Mouse (Mus musculus) stomach, embryonic 14.5 days (tissue): Measurements from ENCODE around the gene Sparcl1. TPM values are rescaled to one million over a fixed set of nuclear protein-coding genes. Genes with fewer than 3 reads are reported as not detected.
A peak's percentile ranks its signal among the peaks of the same experiment; 100 is the strongest.

Experiments
- ATAC-seq: fragments of 200-750 bp; cut with Nextera tagmentation; 2 replicates; pipeline ENCODE4 v1.8.0; 2017; ENCODE audit warnings: low read depth, moderate TSS enrichment; ENCODE audit not compliant: insufficient number of reproducible peaks, insufficient read depth, low FRiP score
- H3K27ac ChIP-seq: fragments of 300-500 bp; sonication (generic); 2 replicates; pipeline ENCODE4 v1.5.1; 2014; ENCODE audit warnings: mild to moderate bottlenecking, low read length, moderate library complexity, mixed read lengths
- H3K27me3 ChIP-seq: fragments of 300-500 bp; sonication (generic); 2 replicates; pipeline ENCODE4 v1.6.1; 2014; ENCODE audit warnings: low read length, control low read depth, mixed read lengths; ENCODE audit not compliant: control insufficient read depth, insufficient read depth
- H3K36me3 ChIP-seq: fragments of 300-500 bp; sonication (generic); 2 replicates; pipeline ENCODE4 v1.6.1; 2014; ENCODE audit warnings: mild to moderate bottlenecking, control low read depth, low read length, moderate library complexity, mixed read lengths; ENCODE audit not compliant: control insufficient read depth, insufficient read depth
- H3K4me1 ChIP-seq: fragments of 300-500 bp; sonication (generic); 2 replicates; pipeline ENCODE4 v1.6.1; 2014; ENCODE audit warnings: low read length, control low read depth, mixed read lengths; ENCODE audit not compliant: control insufficient read depth, insufficient read depth
- H3K4me2 ChIP-seq: fragments of 300-500 bp; sonication (generic); replicated peaks from 2 replicates; pipeline ENCODE4 v1.6.1; 2014; ENCODE audit warnings: low read depth, low read length, control low read depth
- H3K4me3 ChIP-seq: fragments of 300-500 bp; sonication (generic); 2 replicates; pipeline ENCODE4 v1.5.1; 2014; ENCODE audit warnings: low read depth, low read length, control low read depth
- H3K9ac ChIP-seq: fragments of 300-500 bp; sonication (generic); replicated peaks from 2 replicates; pipeline ENCODE4 v1.6.1; 2014; ENCODE audit warnings: low read depth, mild to moderate bottlenecking, control low read depth, low read length, moderate library complexity, mixed read lengths
- H3K9me3 ChIP-seq: fragments of 300-500 bp; sonication (generic); 2 replicates; pipeline ENCODE4 v1.6.1; 2016; ENCODE audit warnings: low read depth, low read length, control low read depth; ENCODE audit not compliant: control insufficient read depth
- WGBS: fragments of 180-500 bp; shearing (Covaris S2); extraction: QIAGEN DNeasy Blood & Tissue Kit; methylation state at CpG from one replicate; pipeline ENCODE4 v1.1.7; 2014; 5-methylcytosine and 5-hydroxymethylcytosine counted together
- microRNA-seq: library from miRNA; unstranded; fragments of <30 nt; microRNA quantifications from one replicate; pipeline ENCODE4, GENCODE M21; 2016
- polyA plus RNA-seq: library from polyadenylated mRNA; unstranded; fragments of >200 nt; fragmentation: Nextera tagmentation; extraction: Ambion mirVana; gene quantifications from 2 replicates; pipeline ENCODE4 v1.2.1, GENCODE M21; 2014

Sparcl1 gene
- polyA plus RNA-seq, 1 experiment from 2014 or later = 300 TPM

- 63% methylated on average over 6 of the region's 6 CpGs for WGBS
- Histone ChIP-seq H3K4me3 (no peak overlapping the region), H3K36me3 (no peaks in the 10 kb centered on the region), H3K9ac (no peak overlapping the region), H3K27me3 (no peaks in the 10 kb centered on the region), H3K4me2 (no peak overlapping the region), H3K9me3 (no peaks in the 10 kb centered on the region), H3K4me1 (no peaks in the 10 kb centered on the region), H3K27ac (no peak overlapping the region)
- no peak for ATAC-seq
These were observed 74.2 kb downstream of the Sparcl1 start for GRCm38 (mm10) chr5:104039154-104039932.

DNA sequence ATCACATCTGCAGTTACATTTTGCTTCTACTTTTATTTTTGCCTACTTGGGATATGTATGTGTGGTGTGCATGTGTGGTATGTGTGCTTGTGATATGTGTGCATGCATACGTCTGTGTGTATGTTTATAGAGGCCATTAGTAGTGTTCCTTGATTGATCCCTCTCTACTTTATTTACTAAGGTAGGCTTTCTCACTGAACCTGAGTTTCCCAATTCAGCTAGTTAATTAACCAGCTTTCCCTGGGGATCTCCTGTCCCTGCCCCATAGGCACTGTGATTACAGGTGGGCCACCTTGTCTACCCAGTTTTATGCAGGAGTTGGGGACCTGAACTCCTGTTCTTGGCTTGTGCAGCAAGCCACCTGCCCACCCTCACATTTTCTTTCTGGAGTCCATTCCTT, 76.8 kb downstream of the Sparcl1 start:
- no peak for ATAC-seq
- H3K4me1 ChIP-seq = no peaks in the 10 kb centered on the region
- H3K4me2 ChIP-seq = no peak overlapping the region
- H3K4me3 ChIP-seq = no peak overlapping the region
- H3K9ac ChIP-seq = no peak overlapping the region
- H3K27ac ChIP-seq = no peak overlapping the region
- no peaks in the 10 kb centered on the region for H3K9me3 ChIP-seq
- no peaks in the 10 kb centered on the region for H3K27me3 ChIP-seq
- 81% methylated on average over 1 of the region's 1 CpGs for WGBS
- H3K36me3 ChIP-seq = no peaks in the 10 kb centered on the region

DNA sequence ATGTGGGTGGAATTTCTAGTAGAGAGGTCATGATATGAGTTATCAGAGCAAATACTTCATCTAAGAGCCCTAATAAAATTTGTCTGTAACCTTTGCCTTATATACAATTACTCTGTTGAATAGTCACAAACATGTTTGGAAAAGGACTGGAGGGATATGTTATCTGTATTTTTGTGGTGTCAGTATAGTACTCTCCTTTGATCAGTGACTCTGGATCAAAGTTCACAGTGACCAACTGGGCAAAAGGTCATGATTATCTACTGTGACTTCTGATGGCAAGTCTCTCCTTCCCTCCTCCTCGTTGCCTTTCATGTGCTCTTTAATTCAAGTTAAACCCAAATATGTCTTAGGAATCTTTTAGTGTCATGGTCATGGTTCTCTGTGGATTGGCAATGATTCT, 77.7 kb downstream of the Sparcl1 start:
- Histone ChIP-seq H3K4me3 (no peak overlapping the region), H3K9me3 (no peaks in the 10 kb centered on the region), H3K4me2 (no peak overlapping the region), H3K27me3 (no peaks in the 10 kb centered on the region), H3K36me3 (no peaks in the 10 kb centered on the region), H3K27ac (no peak overlapping the region), H3K9ac (no peak overlapping the region), H3K4me1 (no peaks in the 10 kb centered on the region)
- 55% methylated on average over 1 of the region's 1 CpGs for WGBS
- ATAC-seq = no peak

DNA sequence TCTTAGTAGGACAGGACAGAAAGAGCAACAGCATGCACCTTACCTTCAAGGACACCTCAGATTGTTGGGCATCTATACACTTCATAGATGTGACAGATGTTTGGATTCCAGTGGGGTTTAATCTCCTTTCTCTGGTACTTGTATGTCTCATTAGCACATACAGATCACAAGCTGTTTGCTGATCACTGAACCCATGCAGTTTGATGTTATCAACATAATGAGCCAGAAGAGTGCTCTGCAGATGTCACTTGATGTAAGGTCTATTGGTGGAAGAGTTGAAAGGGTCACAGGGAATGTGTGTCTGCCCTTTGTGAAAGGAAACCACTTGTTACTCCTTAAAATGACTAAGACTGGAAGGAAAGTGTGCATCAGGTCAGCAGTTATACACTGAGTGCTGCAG, 78.5 kb downstream of the Sparcl1 start:
- Histone ChIP-seq H3K4me2 (no peak overlapping the region), H3K27me3 (no peaks in the 10 kb centered on the region)

GRCm38 (mm10) chr5:104032434-104033097, 81.0 kb downstream of the Sparcl1 start:
- H3K4me2 ChIP-seq = no peak overlapping the region
- no peak overlapping the region for H3K4me3 ChIP-seq
- H3K9ac ChIP-seq = no peak overlapping the region
- no peaks in the 10 kb centered on the region for H3K36me3 ChIP-seq
- no peaks in the 10 kb centered on the region for H3K9me3 ChIP-seq
- WGBS = 81% methylated on average over 2 of the region's 2 CpGs
- no peak for ATAC-seq
- H3K4me1 ChIP-seq = no peaks in the 10 kb centered on the region
- H3K27ac ChIP-seq = no peak overlapping the region
- H3K27me3 ChIP-seq = no peaks in the 10 kb centered on the region

More for the DNA sequence above, 78.5 kb downstream of the Sparcl1 start:
- H3K27ac ChIP-seq = no peak overlapping the region
- H3K9me3 ChIP-seq = no peaks in the 10 kb centered on the region
- ATAC-seq = no peak
- H3K4me3 ChIP-seq = no peak overlapping the region
- no peaks in the 10 kb centered on the region for H3K4me1 ChIP-seq
- H3K9ac ChIP-seq = no peak overlapping the region
- H3K36me3 ChIP-seq = no peaks in the 10 kb centered on the region

Small RNA genes within 50 kb of the gene (microRNA-seq; reads per million reads assigned to microRNA genes)
- gene Mir5619 = 3.1 reads per million, percentile 6 among the genes with 10 or more reads in this experiment

Other genes starting within 250 kb of the Sparcl1 start
- gene Klhl8, start 202.5 kb downstream of the Sparcl1 start, polyA plus RNA-seq = 15.0 and 15.8 TPM in 2 replicates
- 0.38 and 0.39 TPM in 2 replicates for gene Hsd17b13, start 136.3 kb downstream of the Sparcl1 start, polyA plus RNA-seq
- 5.9 and 8.2 TPM in 2 replicates for gene Hsd17b11, start 91.8 kb downstream of the Sparcl1 start, polyA plus RNA-seq
- gene Nudt9, start 67.4 kb downstream of the Sparcl1 start, polyA plus RNA-seq = 54.8 and 56.9 TPM in 2 replicates
- 1.3 TPM in 1 of 2 replicates, not detected in the other for gene Gm17660, start 36.1 kb downstream of the Sparcl1 start, polyA plus RNA-seq
- gene Dspp, start 57.0 kb upstream of the Sparcl1 start, polyA plus RNA-seq = not detected in 2 replicates
- gene Dmp1, start 88.9 kb upstream of the Sparcl1 start, polyA plus RNA-seq = 0.68 and 0.70 TPM in 2 replicates
- 0.12 and 0.15 TPM in 2 replicates for gene Ibsp, start 185.4 kb upstream of the Sparcl1 start, polyA plus RNA-seq
- not detected in 2 replicates for gene Mepe, start 211.6 kb upstream of the Sparcl1 start, polyA plus RNA-seq